Mouse (Mus musculus) brain, embryonic 14.5 days (tissue): Measurements from ENCODE around the gene Hnrnpr. TPM values are rescaled to one million over a fixed set of nuclear protein-coding genes. Genes with fewer than 3 reads are reported as not detected.

Experiments used
- DNase-seq: peaks from one replicate; pipeline ENCODE4 v3.0.0-alpha.2; 2011; ENCODE audit warnings: low read depth
- CTCF ChIP-seq: fragments of 200-500 bp; IDR thresholded peaks from 2 replicates; pipeline ENCODE4 v1.5.1; 2012; ENCODE audit warnings: inconsistent platforms, mild to moderate bottlenecking, moderate library complexity, borderline replicate concordance; ENCODE audit not compliant: insufficient read depth, insufficient read length; ENCODE audit errors: extremely low read depth
- POLR2A ChIP-seq: fragments of 200-500 bp; IDR thresholded peaks from 2 replicates; pipeline ENCODE4 v1.6.1; 2012; ENCODE audit warnings: mild to moderate bottlenecking, inconsistent platforms, borderline replicate concordance; ENCODE audit not compliant: poor library complexity, insufficient read depth, insufficient read length, severe bottlenecking; ENCODE audit errors: extremely low read depth
- polyA plus RNA-seq: library from polyadenylated mRNA; depleted of rRNA; stranded (reverse); fragments of >200 nt; gene quantifications from 2 replicates; pipeline ENCODE4 v1.2.3, GENCODE M21; 2012; rRNA removed

The Hnrnpr gene
- polyA plus RNA-seq: 138 and 148 TPM in 2 replicates

DNA sequence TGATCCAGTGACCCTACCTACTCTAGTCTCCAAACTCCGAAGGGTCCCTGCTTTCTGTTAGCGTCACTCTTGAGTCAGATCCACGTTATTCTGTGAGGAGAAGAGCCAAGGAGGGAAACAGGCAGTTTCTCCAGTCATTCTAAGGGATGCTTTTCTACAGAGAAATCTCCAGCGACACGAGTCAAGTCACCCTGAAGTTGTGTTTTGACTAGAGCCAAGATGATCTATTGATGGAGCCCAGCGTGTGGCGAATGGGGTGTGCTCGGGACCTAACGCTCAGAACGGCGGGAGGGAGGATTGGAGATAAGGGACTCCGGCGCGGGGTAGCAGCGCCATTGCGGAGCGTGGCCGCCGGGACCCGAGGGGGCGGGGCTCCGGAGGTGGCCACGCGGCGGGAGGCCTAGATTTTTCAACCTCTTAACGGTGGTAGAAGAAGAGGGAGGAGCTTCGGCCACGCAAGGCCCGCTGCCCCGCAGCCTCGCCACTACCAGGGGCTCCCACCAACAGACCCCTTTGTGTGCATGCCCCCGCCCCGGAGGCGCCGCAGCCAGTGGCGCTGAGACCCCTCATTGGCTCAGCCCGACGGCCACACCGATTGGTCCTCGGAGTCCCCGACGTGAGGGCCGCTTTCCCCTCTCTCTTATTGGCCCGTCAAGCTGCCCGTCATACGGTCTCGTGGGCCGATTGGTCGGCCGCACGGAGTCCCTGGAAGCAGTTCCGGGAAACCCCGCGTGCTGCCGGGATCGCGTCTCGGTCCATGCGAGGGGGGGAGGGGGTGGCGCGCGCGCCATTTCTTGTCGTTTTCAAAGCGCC is at the start of gene Hnrnpr:
Gene Hnrnpr, plus strand, starts transcription at position 714 of the 813 bp plus-strand sequence.
- TF ChIP-seq CTCF (no peak), POLR2A (peak; percentile 78)
- DNase-seq: peak; percentile 100

DNA sequence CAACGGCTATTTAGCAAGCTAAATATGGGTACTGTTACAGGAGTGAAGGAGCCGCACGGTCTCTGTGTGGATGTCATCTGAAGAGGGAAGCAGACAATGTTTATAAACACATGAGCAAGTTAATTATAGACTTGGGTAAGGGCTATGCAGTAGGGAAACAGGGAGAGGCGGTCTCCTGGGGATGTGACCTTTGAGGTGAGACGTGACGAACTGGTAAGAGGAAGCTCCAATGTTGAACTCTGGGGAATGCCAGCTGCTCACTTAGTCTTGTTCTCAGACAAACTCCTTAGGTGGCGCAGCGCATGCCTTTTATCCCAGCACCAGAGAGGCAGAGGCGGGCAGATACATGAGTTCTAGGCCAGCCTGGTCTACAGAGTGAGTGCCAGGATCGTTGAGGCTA is 48.8 kb upstream of the Hnrnpr start:
- no peak for DNase-seq
- TF ChIP-seq POLR2A: no peak
- TF ChIP-seq CTCF: no peak

DNA sequence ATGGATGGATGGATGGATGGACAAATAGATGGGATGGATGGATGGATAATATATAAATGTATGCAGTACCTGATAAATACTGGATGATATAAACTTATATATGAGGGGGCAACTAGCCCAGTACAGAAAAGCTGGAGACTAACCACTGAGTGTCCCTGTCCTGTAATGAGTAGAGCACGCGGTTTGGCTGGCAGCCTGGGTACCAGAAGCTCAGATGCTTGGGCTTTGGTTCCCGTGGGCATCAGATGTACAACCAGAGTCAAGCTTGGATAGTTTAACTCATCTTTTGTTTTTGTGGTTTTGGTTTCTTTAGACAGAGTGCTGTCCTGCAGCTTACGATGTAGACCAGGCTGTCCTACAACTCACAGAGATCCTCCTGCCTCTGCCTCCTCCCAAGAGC is 47.2 kb upstream of the Hnrnpr start:
- TF ChIP-seq POLR2A (no peak), CTCF (no peak)
- DNase-seq: no peak

DNA sequence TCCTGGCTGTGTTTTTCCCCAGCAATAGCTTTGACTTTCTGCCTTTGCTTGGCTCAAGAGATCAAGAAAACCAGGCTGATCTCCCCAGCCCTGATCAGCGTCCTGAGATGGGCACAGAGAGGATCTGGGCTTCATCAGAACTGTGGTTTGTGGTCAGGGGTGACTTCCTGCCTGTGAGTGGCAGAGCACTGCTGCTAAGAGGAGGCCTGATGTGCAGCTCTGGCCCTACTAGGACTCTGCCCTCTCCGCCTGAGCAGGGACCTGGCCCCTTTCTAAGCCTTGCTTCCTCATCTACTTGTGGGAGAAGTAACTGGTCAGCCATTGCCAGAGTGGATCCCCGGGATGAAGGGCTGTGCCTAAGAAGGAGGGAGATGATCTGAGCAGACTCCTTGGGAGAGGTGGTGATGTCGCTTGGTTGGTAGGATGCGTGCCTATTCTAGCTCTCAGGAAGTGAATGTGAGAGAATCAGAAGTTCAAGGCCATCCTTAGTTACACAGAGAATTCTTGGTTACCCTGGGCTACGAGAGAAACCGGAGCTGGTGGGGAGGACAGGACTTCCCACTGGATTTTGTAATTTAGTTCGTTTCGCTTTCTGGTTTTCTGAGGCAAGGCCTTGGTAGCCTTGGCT is 43.9 kb upstream of the Hnrnpr start:
- TF ChIP-seq POLR2A: no peak
- no peak for TF ChIP-seq CTCF
- DNase-seq: no peak

DNA sequence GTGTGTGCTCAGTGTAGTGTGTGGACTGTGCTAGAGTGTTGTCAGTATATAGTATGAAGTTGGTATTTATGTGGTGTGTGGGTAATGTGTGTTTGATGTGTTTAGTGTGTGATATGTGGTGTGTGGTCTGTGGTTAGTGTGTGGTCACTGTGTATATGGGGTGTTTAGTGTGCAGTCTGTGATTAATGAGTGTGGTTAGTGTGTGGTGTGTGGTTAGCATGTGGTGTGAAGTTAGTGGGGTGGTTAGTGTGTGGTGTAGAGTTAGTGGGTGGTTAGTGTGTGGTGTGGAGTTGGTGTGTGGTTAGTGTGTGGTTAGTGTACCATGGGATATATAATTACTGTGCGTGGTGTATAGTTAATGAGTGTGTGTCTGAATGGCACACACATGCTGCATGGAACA is 41.8 kb upstream of the Hnrnpr start:
- no peak for DNase-seq
- TF ChIP-seq POLR2A (no peak), CTCF (no peak)

DNA sequence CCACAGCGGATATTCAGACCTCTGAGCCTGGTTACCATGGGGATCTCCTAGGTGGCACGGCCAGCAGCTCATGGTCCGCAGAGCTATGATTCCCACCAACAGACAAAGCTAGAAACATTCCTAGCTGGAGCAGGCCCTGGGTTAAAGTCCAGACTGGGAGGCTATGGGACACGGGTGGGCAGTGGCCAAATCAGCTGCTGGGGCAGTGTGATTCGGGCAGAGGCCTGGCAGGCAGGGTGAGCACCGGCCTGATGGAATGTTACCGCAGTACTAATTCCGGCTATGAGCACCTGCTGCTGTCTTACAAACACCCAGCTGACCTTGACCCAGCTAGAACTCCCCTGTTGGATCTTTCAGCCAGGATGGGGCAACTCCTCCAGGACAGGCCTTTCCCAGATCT is 40.1 kb upstream of the Hnrnpr start:
- TF ChIP-seq POLR2A (no peak), CTCF (no peak)
- DNase-seq: no peak

DNA sequence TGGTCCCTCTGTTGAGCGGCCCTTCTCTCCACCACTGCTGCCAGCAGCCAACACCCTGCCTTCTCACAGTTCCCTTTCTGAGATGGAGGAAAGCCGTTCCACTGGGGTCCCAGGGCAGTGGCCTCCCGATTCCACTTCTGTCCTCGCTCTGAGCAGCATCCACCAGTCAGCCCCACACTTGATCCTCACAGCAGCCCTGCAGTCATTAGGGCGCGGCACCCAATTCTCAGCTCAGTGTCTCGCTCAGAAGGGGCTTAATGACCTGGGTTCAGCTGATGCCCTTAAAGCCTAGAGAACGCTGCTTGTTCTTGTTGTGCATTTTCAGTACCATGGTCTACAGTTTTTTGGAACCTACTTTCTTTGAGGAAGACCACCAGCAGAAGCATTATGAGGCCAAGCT is 29.6 kb upstream of the Hnrnpr start:
- TF ChIP-seq CTCF (no peak), POLR2A (no peak)
- no peak for DNase-seq

DNA sequence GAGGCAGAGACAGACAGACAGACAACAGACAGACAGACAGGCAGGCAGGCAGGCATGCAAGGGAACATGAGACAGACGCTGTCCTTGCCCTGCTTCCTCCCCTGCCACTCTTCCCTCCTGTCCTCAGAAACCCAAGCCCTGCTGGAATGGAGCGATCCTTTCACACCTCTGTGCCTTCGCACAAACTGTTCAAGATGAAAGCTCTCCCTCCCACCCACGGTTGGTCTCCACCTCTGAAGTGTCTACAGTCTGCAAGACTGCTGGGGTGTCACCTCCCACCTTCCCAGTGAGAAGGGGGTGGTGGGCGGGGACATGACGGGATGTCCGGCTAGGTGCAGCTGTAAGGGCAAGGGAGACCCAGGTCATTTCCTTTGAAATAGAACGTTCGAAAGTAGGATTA is 29.1 kb upstream of the Hnrnpr start:
- no peak for TF ChIP-seq CTCF
- no peak for TF ChIP-seq POLR2A
- no peak for DNase-seq

DNA sequence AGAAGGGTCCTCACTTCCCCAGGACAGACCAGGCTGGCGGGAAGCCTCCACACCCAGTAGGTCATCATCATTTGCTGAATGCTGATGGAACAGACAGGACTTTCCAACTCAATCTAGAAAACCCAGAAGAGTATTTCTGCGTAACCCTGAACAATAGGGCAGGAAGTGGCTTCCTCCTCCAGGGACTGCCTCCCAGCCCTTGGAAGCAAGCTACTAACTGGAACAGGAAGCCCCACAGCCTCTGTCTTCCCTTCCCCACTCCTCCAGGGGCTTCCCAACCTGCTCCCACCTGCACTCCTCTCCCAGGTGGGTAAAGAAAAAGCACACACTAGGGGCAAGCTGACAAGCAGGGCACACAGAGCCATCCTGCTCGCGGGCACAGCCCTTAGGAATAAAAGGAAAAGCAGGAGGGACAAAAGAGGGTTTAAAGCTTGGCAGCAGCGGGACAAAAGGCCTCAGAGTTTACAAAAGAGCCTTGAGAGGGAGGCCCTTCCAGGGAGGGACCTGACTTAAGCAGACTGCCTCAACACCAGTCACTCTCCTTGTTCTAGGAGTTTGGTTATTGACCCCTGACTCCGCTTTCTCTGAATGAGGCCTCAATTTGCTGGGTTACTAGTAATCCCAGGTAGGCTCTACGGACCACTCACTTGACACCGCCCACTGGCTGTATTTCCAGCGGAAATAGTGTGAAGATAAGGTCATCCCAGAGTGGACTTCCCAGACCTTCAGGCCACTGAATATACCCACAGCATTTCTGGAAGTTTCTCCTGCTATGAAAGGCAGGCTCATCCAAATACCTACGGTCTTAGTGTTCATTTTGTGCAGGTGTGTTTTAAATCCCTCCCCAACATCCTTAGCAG is 27.9 kb upstream of the Hnrnpr start:
- peak; percentile 88 for DNase-seq
- TF ChIP-seq POLR2A: no peak
- TF ChIP-seq CTCF: no peak

DNA sequence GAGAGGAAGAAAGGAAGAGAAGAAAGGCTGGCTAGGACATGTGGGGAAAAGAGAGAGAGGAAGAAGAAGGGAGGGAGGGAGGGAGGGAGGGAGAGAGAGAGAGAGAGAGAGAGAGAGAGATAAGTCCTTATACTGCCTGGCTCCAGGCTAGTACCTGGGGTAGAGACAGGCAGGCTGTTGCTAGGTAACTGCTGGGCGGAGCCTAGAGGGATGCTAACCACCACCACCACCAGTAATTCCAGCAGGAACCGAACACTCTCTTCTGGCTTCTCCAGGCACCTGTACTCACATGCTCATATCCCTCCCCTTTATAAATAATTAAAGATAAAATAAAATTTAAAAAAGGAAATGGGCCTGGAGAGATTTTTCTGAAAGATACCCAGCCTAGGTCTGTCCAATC is 27.0 kb upstream of the Hnrnpr start:
- TF ChIP-seq CTCF (no peak), POLR2A (no peak)
- DNase-seq: peak; percentile 85

DNA sequence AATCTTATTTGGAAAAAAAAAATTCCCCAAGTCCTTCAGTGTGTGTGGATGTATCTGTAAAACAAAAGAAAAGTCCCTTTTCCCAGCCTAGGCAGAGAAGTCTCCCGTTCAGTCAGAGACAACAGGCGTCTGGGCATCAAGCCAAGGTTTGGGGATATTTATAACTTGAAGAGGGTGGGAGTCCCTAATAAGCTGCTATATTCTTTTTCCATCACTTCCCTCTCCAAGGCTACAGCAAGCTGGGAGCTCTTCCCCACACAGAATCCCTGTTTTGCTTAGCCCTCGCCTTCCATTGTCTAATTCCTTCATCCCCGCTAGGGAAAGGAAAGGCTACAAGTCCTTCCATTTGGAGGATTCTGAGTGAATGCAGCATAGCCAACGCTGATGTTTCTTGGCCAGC is 26.3 kb upstream of the Hnrnpr start, which contains the start of gene Zfp46:
Gene Zfp46, plus strand, starts transcription at position 229 of the 400 bp plus-strand sequence.
- TF ChIP-seq POLR2A (no peak), CTCF (no peak)
- DNase-seq: peak; percentile 96
